Mouse (Mus musculus): ENCODE measurements around the gene Gm13697. TPM values are rescaled to one million over a fixed set of nuclear protein-coding genes. Genes with fewer than 3 reads are reported as not detected.
"Not testable (repeated sequence)": the region's sequence is repeated elsewhere in the genome, so short reads cannot be mapped to it uniquely, and the experiment has no call there.

Gm13697 gene
- polyA plus RNA-seq, 1 experiment from 2014 or later: not detected

DNA sequence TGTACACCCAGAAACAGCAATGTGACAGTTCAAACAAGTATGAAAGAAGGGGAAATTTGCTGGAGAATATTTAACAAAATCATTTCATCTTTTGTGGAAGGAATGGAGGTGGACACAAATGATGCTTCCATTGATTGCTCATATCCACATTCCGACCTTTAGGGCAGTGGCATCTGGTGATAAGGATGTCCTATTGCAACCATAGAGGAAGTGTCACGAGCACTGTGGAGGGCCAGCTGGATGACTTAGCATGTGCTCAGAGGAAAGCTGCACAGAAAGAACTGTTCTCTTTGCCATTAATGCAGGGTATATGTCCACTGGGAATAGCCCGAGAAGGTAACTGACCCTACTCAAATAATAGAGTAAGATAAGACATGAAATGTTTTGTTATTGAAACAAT, 25.3 kb downstream of the Gm13697 start:
- Histone ChIP-seq H3K27me3 (ENCODE audit: insufficient read depth, poor library complexity, severe bottlenecking) (no peaks in the 10 kb centered on the region), H3K27ac (no peak overlapping the region), H3K4me3 (no peak overlapping the region), H3K9me3 (no peaks in the 10 kb centered on the region), H3K4me1 (no peaks in the 10 kb centered on the region), H3K36me3 (no peaks in the 10 kb centered on the region)
- DNase-seq (ENCODE audit: low spot score): no peak
- WGBS: 41% methylated on average over 3 of the region's 3 CpGs

DNA sequence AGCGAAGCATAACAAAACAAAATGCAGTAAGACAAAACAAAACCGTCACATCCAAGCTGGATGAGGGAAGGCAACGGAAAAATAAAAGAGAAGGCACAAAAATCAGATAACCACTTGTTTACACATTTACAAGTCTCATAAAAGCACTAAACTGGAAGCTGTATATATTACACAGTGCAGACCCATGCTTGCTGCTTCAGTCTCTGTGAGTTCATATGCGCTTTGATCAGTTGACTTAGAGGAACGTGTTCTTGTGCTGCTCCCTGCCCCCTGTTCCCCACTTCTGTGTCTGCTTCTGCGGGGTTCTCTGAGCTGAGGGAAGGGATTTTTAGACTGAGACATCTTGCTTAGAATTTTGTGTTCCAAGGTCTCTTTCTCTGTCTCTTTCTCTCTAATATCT, 30.0 kb downstream of the Gm13697 start:
- WGBS: 65% methylated on average over 6 of the region's 6 CpGs
- Histone ChIP-seq H3K36me3 (no peaks in the 10 kb centered on the region), H3K27ac (no peak overlapping the region), H3K27me3 (ENCODE audit: insufficient read depth, poor library complexity, severe bottlenecking) (no peaks in the 10 kb centered on the region), H3K4me3 (no peak overlapping the region), H3K4me1 (peaks cover 7% of the 10 kb centered on the region), H3K9me3 (no peaks in the 10 kb centered on the region)
- no peak for DNase-seq (ENCODE audit: low spot score)

DNA sequence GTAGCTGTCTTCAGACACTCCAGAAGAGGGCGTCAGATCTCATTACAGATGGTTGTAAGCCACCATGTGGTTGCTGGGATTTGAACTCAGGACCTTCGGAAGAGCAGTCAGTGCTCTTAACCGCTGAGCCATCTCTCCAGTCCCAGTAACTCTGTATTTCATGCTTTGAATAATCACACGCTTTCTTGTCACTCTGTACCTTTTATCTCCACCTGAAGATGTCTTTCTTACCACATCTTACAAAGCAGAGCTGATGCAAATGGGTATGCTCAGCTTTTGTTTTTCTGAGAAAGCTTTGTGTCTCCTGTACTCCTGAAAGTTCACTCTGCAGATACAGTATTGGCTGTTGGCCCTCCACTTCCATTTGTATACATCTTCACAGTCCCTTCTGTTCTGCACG, 31.7 kb downstream of the Gm13697 start:
- H3K4me3 ChIP-seq; H3K27me3 ChIP-seq (ENCODE audit: insufficient read depth, poor library complexity, severe bottlenecking); H3K27ac ChIP-seq; H3K9me3 ChIP-seq; DNase-seq (ENCODE audit: low spot score); H3K36me3 ChIP-seq: not testable (repeated sequence)
- WGBS: 77% methylated on average over 5 of the region's 5 CpGs
- H3K4me1 ChIP-seq: peaks cover 12% of the 10 kb centered on the region

DNA sequence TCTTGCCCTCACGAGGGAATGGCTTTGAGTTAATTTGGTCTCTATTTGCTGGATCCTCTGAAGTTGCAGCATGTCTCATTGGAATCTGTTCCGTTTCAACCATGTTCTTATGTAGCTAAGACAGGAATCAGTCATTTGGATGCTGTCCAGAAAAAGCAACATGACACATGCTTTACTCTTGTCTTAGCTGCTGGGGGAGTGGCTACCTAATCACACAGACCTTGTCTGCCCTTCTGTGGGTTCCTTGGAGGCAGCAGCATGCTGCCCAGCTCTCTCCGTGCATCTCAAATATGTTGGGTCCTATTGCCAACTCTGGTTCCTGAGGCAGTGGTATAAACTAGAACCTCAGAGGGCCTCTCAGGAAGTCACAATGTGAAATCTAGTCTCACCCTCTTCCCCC, 33.8 kb downstream of the Gm13697 start:
- H3K27ac ChIP-seq: no peak overlapping the region

DNA sequence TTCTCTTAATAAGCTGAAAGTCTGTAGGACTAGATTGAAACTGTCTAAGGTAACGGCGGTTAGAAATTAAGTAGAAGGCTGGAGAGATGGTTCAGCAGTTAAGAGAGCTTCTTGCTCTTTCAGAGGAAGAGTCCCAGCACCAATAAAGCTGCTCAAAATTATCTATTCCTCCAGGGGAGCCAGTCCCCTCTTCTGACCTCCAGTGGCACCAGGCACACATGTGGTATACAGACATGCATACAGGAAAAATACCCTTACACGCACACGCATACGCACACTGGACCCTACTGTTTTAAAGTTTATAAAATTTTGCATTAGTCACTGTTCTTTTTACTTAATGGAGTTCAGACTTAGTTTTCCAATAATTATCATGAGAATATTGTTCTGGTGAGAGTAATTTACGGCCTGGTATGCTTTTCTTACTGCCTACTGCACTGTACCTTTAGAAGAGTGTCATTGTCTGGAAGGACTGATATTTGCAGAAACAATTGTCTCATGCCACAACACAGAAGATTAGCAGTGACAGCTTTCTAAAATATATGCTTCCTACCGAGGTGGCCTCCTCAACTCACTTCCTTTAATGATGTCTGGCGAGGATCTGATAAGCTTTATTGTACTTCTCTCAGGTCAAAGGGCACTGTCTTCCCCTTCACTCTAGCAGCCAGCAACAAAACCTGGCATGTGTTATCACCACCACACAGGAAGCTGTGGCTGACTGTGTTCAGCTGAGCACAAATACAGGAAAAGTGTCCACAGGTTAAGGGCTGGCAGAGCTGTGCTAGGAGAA, 35.2 kb downstream of the Gm13697 start:
- WGBS: 68% methylated on average over 8 of the region's 8 CpGs
- Histone ChIP-seq H3K36me3 (no peaks in the 10 kb centered on the region), H3K4me3 (no peak overlapping the region), H3K27me3 (ENCODE audit: insufficient read depth, poor library complexity, severe bottlenecking) (no peaks in the 10 kb centered on the region), H3K27ac (no peak overlapping the region), H3K9me3 (no peaks in the 10 kb centered on the region), H3K4me1 (peaks cover 12% of the 10 kb centered on the region)
- no peak for DNase-seq (ENCODE audit: low spot score)

More for the DNA sequence above, 33.8 kb downstream of the Gm13697 start:
- no peak overlapping the region for H3K4me3 ChIP-seq
- no peaks in the 10 kb centered on the region for H3K36me3 ChIP-seq
- H3K27me3 ChIP-seq (ENCODE audit: insufficient read depth, poor library complexity, severe bottlenecking): no peaks in the 10 kb centered on the region
- H3K4me1 ChIP-seq: peaks cover 12% of the 10 kb centered on the region
- H3K9me3 ChIP-seq: no peaks in the 10 kb centered on the region
- peak; percentile 77 for DNase-seq (ENCODE audit: low spot score)
- 33% methylated on average over 3 of the region's 3 CpGs for WGBS

DNA sequence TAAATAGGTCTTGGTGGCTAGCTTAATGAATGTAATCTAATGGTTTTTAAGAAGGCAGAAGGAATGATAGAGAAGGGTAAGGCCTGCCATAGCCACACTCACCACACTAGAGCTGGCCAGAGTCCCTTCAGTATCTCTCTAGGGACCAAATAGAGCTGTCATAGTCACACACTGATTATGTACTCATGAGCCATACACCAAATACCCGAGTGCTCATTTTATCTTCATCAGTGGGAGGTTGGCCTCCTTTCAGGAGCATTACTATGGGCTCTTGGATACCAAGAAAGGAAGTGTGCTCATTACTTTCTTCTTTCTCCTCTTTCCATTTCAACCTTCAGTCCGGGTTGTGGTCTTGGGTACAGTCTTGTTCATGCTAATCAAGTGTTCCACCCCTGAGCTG, 37.4 kb downstream of the Gm13697 start:
- Histone ChIP-seq H3K9me3 (no peaks in the 10 kb centered on the region), H3K4me3 (no peak overlapping the region), H3K4me1 (peaks cover 12% of the 10 kb centered on the region), H3K27ac (no peak overlapping the region), H3K36me3 (no peaks in the 10 kb centered on the region), H3K27me3 (ENCODE audit: insufficient read depth, poor library complexity, severe bottlenecking) (no peaks in the 10 kb centered on the region)
- no peak for DNase-seq (ENCODE audit: low spot score)
- 66% methylated on average over 2 of the region's 2 CpGs for WGBS

DNA sequence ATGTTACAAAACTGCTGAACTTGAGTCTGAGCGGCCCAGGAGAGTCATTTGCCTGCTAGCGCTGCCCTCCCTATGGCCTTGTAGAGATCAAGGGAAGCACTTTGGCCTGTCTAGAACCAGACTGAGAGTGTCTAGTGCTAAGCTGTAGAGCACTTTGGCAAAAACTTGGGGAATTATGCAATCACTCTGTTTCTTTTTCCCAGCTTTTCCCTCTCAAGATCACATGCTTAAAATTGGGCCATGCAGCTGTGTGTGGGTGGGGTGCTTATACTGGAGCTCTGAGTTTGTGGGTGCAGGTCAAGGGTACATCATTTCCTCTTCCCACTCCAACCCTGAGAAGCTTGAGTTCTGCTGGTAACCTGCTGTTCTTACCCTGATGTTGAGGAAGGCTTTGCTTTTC, 38.4 kb downstream of the Gm13697 start:
- no peak for DNase-seq (ENCODE audit: low spot score)
- WGBS: 80% methylated on average over 2 of the region's 2 CpGs
- H3K27ac ChIP-seq: no peak overlapping the region
- no peaks in the 10 kb centered on the region for H3K27me3 ChIP-seq (ENCODE audit: insufficient read depth, poor library complexity, severe bottlenecking)
- H3K36me3 ChIP-seq: no peaks in the 10 kb centered on the region
- H3K4me3 ChIP-seq: no peak overlapping the region
- no peaks in the 10 kb centered on the region for H3K9me3 ChIP-seq
- H3K4me1 ChIP-seq: peaks cover 12% of the 10 kb centered on the region

DNA sequence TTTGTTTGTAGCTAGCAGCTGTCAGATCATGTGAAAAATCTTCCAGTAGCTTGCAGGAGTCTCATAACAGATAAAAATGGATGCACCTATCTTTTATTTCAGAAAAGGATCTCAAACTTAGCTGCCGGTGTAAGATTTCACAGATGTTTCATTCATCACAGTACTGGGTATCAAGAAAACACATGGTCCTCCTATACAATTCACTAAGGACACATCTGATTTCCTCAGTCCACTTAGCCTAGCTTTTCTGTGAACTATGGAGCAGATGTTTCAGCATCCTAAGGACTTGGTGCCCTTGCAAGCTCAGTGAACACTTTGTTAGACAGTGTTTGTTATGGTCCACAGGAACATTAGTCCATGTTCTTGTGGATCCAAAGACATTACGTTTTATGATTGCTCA, 38.8 kb downstream of the Gm13697 start:
- Histone ChIP-seq H3K9me3 (no peaks in the 10 kb centered on the region), H3K27me3 (ENCODE audit: insufficient read depth, poor library complexity, severe bottlenecking) (no peaks in the 10 kb centered on the region), H3K36me3 (no peaks in the 10 kb centered on the region), H3K4me3 (no peak overlapping the region), H3K4me1 (peaks cover 9% of the 10 kb centered on the region), H3K27ac (no peak overlapping the region)
- 71% methylated on average over 2 of the region's 2 CpGs for WGBS
- no peak for DNase-seq (ENCODE audit: low spot score)

DNA sequence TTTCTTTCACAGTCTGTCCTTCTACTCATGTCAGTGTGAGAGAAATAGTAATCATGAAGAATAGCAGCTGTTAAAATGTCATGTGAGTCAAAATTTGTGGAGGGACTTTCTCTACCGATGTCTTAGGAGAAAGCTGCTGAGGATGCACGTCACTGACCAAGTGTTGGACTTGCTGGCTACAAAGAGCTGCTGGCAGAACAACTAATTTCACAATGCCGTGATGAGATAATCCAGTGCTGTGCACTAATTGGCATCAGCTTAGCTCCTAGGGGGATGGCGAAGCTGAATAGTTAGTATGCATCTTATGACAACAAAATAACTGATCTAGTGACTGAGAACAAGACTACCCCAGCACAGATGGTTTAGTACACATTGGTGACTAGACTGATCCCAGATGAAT, 40.7 kb downstream of the Gm13697 start:
- H3K36me3 ChIP-seq: no peaks in the 10 kb centered on the region
- no peak overlapping the region for H3K4me3 ChIP-seq
- 71% methylated on average over 4 of the region's 4 CpGs for WGBS
- no peak overlapping the region for H3K27ac ChIP-seq
- DNase-seq (ENCODE audit: low spot score): no peak
- no peaks in the 10 kb centered on the region for H3K9me3 ChIP-seq
- H3K27me3 ChIP-seq (ENCODE audit: insufficient read depth, poor library complexity, severe bottlenecking): no peaks in the 10 kb centered on the region
- 0 out of 2 replicates have a peak, but pooled peaks cover under 1% of the 10 kb centered on the region for H3K4me1 ChIP-seq

DNA sequence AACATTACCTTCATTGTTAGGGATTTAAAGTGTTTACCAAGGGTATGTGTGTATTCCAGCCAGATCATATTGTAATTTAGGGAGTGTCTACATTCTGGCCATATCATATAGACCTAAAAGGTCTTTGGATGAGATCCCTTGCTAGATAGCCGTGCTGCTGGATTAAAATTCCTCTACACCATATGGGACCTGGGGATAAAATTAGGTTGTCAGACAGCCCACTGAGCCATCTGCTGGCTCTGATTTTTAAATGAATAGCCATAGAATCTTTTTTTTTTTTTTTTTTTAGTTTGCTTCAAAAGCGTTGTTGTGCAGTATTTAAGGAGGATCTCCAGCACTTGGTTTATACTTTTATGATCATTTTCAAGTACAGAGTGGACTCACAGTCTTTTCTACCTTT, 48.0 kb downstream of the Gm13697 start:
- Histone ChIP-seq H3K4me1 (no peaks in the 10 kb centered on the region), H3K27ac (no peak overlapping the region), H3K9me3 (no peaks in the 10 kb centered on the region), H3K4me3 (no peak overlapping the region), H3K27me3 (ENCODE audit: insufficient read depth, poor library complexity, severe bottlenecking) (no peaks in the 10 kb centered on the region), H3K36me3 (no peaks in the 10 kb centered on the region)
- DNase-seq (ENCODE audit: low spot score): no peak
- WGBS: 95% methylated on average over 2 of the region's 2 CpGs

DNA sequence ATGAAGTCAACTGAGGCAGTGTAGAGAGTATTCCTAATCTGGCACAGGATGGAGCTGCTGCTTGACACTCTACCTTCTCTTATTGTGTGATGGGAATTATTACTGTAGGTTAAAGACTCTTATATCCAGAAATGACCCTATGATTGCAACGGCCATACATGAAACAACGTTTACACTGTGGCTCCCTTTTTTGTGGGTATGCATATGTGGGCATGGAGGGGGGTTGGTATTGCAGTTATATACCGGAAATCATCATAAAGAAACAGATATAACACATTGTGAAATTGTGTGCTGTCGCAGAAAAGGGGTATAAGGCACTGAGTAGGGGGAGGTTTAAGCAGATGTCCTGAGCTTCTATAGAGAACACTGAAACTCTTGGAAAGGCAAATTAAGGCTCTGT, 51.5 kb downstream of the Gm13697 start:
- H3K36me3 ChIP-seq: no peaks in the 10 kb centered on the region
- no peaks in the 10 kb centered on the region for H3K4me1 ChIP-seq
- H3K27ac ChIP-seq: no peak overlapping the region
- no peak for DNase-seq (ENCODE audit: low spot score)
- WGBS: 82% methylated on average over 4 of the region's 4 CpGs
- H3K9me3 ChIP-seq: no peaks in the 10 kb centered on the region
- no peaks in the 10 kb centered on the region for H3K27me3 ChIP-seq (ENCODE audit: insufficient read depth, poor library complexity, severe bottlenecking)
- H3K4me3 ChIP-seq: no peak overlapping the region
